Mouse (Mus musculus) forebrain, embryonic 11.5 days (tissue): ENCODE data around the gene Plpp1. TPM values are rescaled to one million over a fixed set of nuclear protein-coding genes. Genes with fewer than 3 reads are reported as not detected.

ENCODE experiments used
- ATAC-seq: fragments of 200-750 bp; cut with Nextera tagmentation; replicated peaks from 2 replicates; pipeline ENCODE4 v1.8.0; 2017; ENCODE audit warnings: moderate TSS enrichment; ENCODE audit not compliant: low FRiP score
- DNase-seq: peaks from one replicate; pipeline ENCODE4 v3.0.0-alpha.2; 2017; ENCODE audit warnings: low spot score
- H3K27ac ChIP-seq: fragments of 300-500 bp; sonication (generic); 2 replicates; pipeline ENCODE4 v1.5.1; 2014; ENCODE audit warnings: low read depth, low read length
- H3K27me3 ChIP-seq: fragments of 300-500 bp; sonication (generic); 2 replicates; pipeline ENCODE4 v1.6.1; 2014; ENCODE audit warnings: mild to moderate bottlenecking, low read length, mixed read lengths; ENCODE audit not compliant: control insufficient read depth, insufficient read depth
- H3K36me3 ChIP-seq: fragments of 300-500 bp; sonication (generic); 2 replicates; pipeline ENCODE4 v1.6.1; 2014; ENCODE audit warnings: mild to moderate bottlenecking, low read length, moderate library complexity, mixed read lengths; ENCODE audit not compliant: control insufficient read depth, insufficient read depth
- H3K4me1 ChIP-seq: fragments of 300-500 bp; sonication (generic); replicated peaks from 2 replicates; pipeline ENCODE4 v1.6.1; 2014; ENCODE audit warnings: low read length, mixed read lengths; ENCODE audit not compliant: control insufficient read depth, insufficient read depth
- H3K4me2 ChIP-seq: fragments of 300-500 bp; sonication (generic); 2 replicates; pipeline ENCODE4 v1.6.1; 2014; ENCODE audit warnings: low read depth, mild to moderate bottlenecking, low read length, moderate library complexity, mixed read lengths; ENCODE audit not compliant: severe bottlenecking
- H3K4me3 ChIP-seq: fragments of 300-500 bp; sonication (generic); 2 replicates; pipeline ENCODE4 v1.5.1; 2014; ENCODE audit warnings: low read depth, low read length
- H3K9ac ChIP-seq: fragments of 300-500 bp; sonication (generic); 2 replicates; pipeline ENCODE4 v1.6.1; 2014; ENCODE audit warnings: low read length
- H3K9me3 ChIP-seq: fragments of 300-500 bp; sonication (generic); 2 replicates; pipeline ENCODE4 v1.6.1; 2016; ENCODE audit warnings: low read length, mixed read lengths; ENCODE audit not compliant: control insufficient read depth
- WGBS: fragments of 180-500 bp; shearing (Covaris S2); extraction: QIAGEN DNeasy Blood & Tissue Kit; methylation state at CpG from one replicate; pipeline ENCODE4 v1.1.7; 2014; 5-methylcytosine and 5-hydroxymethylcytosine counted together
- polyA plus RNA-seq: library from polyadenylated mRNA; unstranded; fragments of >200 nt; fragmentation: Nextera tagmentation; extraction: Ambion mirVana; gene quantifications from 2 replicates; pipeline ENCODE4 v1.2.1, GENCODE M21; 2014

Plpp1 gene
- polyA plus RNA-seq, 1 experiment from 2014 or later: 16.1 TPM

- Histone ChIP-seq H3K4me3 (no peak overlapping the region), H3K4me1 (no peaks in the 10 kb centered on the region; the same call in 1 of the 2 replicates), H3K9me3 (no peaks in the 10 kb centered on the region), H3K4me2 (no peak overlapping the region), H3K27me3 (no peaks in the 10 kb centered on the region), H3K27ac (no peak overlapping the region), H3K36me3 (no peaks in the 10 kb centered on the region), H3K9ac (no peak overlapping the region)
- ATAC-seq: no peak; the same call in 1 of the 2 replicates
- WGBS: 61% methylated on average over 20 of the region's 20 CpGs
- DNase-seq: no peak
Observed at GRCm38 (mm10) chr13:112833253-112833894, 32.8 kb downstream of the Plpp1 start.

- H3K27ac ChIP-seq: no peak overlapping the region
- H3K4me2 ChIP-seq: no peak overlapping the region
- H3K27me3 ChIP-seq: no peaks in the 10 kb centered on the region
- H3K36me3 ChIP-seq: no peaks in the 10 kb centered on the region
- no peak overlapping the region for H3K4me3 ChIP-seq
- H3K4me1 ChIP-seq: no peaks in the 10 kb centered on the region; the same call in 1 of the 2 replicates
- ATAC-seq (no peak), DNase-seq (no peak)
- no peak overlapping the region for H3K9ac ChIP-seq
- WGBS: 83% methylated on average over 3 of the region's 3 CpGs
- no peaks in the 10 kb centered on the region for H3K9me3 ChIP-seq
Observed at GRCm38 (mm10) chr13:112833895-112834263, 33.3 kb downstream of the Plpp1 start.

GRCm38 (mm10) chr13:112835113-112835512 is 34.5 kb downstream of the Plpp1 start:
- ATAC-seq: 0 out of 2 replicates have a peak, but pooled peaks have one; percentile 30
- H3K4me3 ChIP-seq: no peak overlapping the region
- no peaks in the 10 kb centered on the region for H3K9me3 ChIP-seq
- H3K4me2 ChIP-seq: no peak overlapping the region
- DNase-seq: no peak
- H3K36me3 ChIP-seq: no peaks in the 10 kb centered on the region
- H3K4me1 ChIP-seq: no peaks in the 10 kb centered on the region; the same call in 1 of the 2 replicates
- WGBS: 40% methylated on average over 12 of the region's 12 CpGs
- H3K27ac ChIP-seq: no peak overlapping the region
- no peak overlapping the region for H3K9ac ChIP-seq
- H3K27me3 ChIP-seq: no peaks in the 10 kb centered on the region

- H3K4me1 ChIP-seq: no peaks in the 10 kb centered on the region; the same call in 1 of the 2 replicates
- DNase-seq: no peak
- no peaks in the 10 kb centered on the region for H3K36me3 ChIP-seq
- no peak overlapping the region for H3K27ac ChIP-seq
- no peak overlapping the region for H3K9ac ChIP-seq
- no peak overlapping the region for H3K4me2 ChIP-seq
- H3K4me3 ChIP-seq: no peak overlapping the region
- WGBS: 83% methylated on average over 2 of the region's 2 CpGs
- H3K9me3 ChIP-seq: no peaks in the 10 kb centered on the region
- no peaks in the 10 kb centered on the region for H3K27me3 ChIP-seq
- ATAC-seq: no peak
Observed at GRCm38 (mm10) chr13:112836951-112837350, 36.4 kb downstream of the Plpp1 start.

- H3K9ac ChIP-seq: no peak overlapping the region
- no peak overlapping the region for H3K4me3 ChIP-seq
- no peaks in the 10 kb centered on the region for H3K27me3 ChIP-seq
- WGBS: 88% methylated on average over 9 of the region's 9 CpGs
- DNase-seq: no peak
- no peaks in the 10 kb centered on the region; the same call in 1 of the 2 replicates for H3K4me1 ChIP-seq
- no peaks in the 10 kb centered on the region for H3K9me3 ChIP-seq
- no peak overlapping the region for H3K27ac ChIP-seq
- no peak overlapping the region for H3K4me2 ChIP-seq
- no peaks in the 10 kb centered on the region for H3K36me3 ChIP-seq
- ATAC-seq: no peak
Observed at GRCm38 (mm10) chr13:112837621-112838155, 37.1 kb downstream of the Plpp1 start.

- no peak for ATAC-seq
Observed at GRCm38 (mm10) chr13:112838562-112839232, 38.1 kb downstream of the Plpp1 start.

GRCm38 (mm10) chr13:112840241-112841087 is 39.9 kb downstream of the Plpp1 start:
- H3K27me3 ChIP-seq: no peaks in the 10 kb centered on the region
- ATAC-seq: no peak
- no peak overlapping the region for H3K4me3 ChIP-seq
- no peak overlapping the region for H3K9ac ChIP-seq
- no peaks in the 10 kb centered on the region for H3K9me3 ChIP-seq
- 91% methylated on average over 16 of the region's 16 CpGs for WGBS
- H3K36me3 ChIP-seq: no peaks in the 10 kb centered on the region; the same call in 1 of the 2 replicates
- no peak for DNase-seq
- H3K4me1 ChIP-seq: no peaks in the 10 kb centered on the region
- no peak overlapping the region for H3K4me2 ChIP-seq
- H3K27ac ChIP-seq: no peak overlapping the region

More at GRCm38 (mm10) chr13:112838562-112839232, 38.1 kb downstream of the Plpp1 start:
- no peak overlapping the region for H3K4me3 ChIP-seq
- no peak overlapping the region for H3K27ac ChIP-seq
- DNase-seq: no peak
- no peaks in the 10 kb centered on the region; the same call in 1 of the 2 replicates for H3K4me1 ChIP-seq
- 96% methylated on average over 6 of the region's 6 CpGs for WGBS
- no peaks in the 10 kb centered on the region for H3K27me3 ChIP-seq
- H3K9ac ChIP-seq: no peak overlapping the region
- no peak overlapping the region for H3K4me2 ChIP-seq
- no peaks in the 10 kb centered on the region for H3K9me3 ChIP-seq
- H3K36me3 ChIP-seq: no peaks in the 10 kb centered on the region

- H3K27ac ChIP-seq: no peak overlapping the region
- WGBS: 97% methylated on average over 3 of the region's 3 CpGs
Observed at GRCm38 (mm10) chr13:112845931-112846330, 45.3 kb downstream of the Plpp1 start.

More at GRCm38 (mm10) chr13:112845931-112846330, 45.3 kb downstream of the Plpp1 start:
- Histone ChIP-seq H3K36me3 (no peaks in the 10 kb centered on the region; the same call in 1 of the 2 replicates), H3K4me2 (no peak overlapping the region), H3K4me3 (no peak overlapping the region), H3K4me1 (no peaks in the 10 kb centered on the region), H3K27me3 (no peaks in the 10 kb centered on the region), H3K9me3 (no peaks in the 10 kb centered on the region), H3K9ac (no peak overlapping the region)
- DNase-seq (no peak), ATAC-seq (no peak)
